Mouse (Mus musculus) liver, adult 2 months (tissue): Measurements from ENCODE around the gene Gm6096. TPM values are rescaled to one million over a fixed set of nuclear protein-coding genes. Genes with fewer than 3 reads are reported as not detected.

Source experiments
- DNase-seq: peaks from one replicate; pipeline ENCODE4 v3.0.0-alpha.2; 2011; ENCODE audit warnings: low read depth, low spot score; ENCODE audit errors: extremely low read depth
- H3K27ac ChIP-seq: fragments of 200-500 bp; replicated peaks from 2 replicates; pipeline ENCODE4 v1.5.1; 2012; ENCODE audit warnings: low read depth, mild to moderate bottlenecking, control low read depth, inconsistent platforms, low read length; ENCODE audit not compliant: insufficient read depth
- H3K27me3 ChIP-seq: fragments of 200-500 bp; 2 replicates; pipeline ENCODE4 v1.6.1; 2012; ENCODE audit warnings: mild to moderate bottlenecking, moderate library complexity, low read length, inconsistent platforms; ENCODE audit not compliant: control insufficient read depth, insufficient read depth
- H3K36me3 ChIP-seq: fragments of 200-500 bp; 2 replicates; pipeline ENCODE4 v1.6.1; 2012; ENCODE audit warnings: low read length, inconsistent platforms; ENCODE audit not compliant: control insufficient read depth, insufficient read depth
- H3K4me1 ChIP-seq: fragments of 200-500 bp; 2 replicates; pipeline ENCODE4 v1.6.1; 2011; ENCODE audit warnings: low read length; ENCODE audit not compliant: control insufficient read depth, insufficient read depth
- H3K4me3 ChIP-seq: fragments of 200-500 bp; 2 replicates; pipeline ENCODE4 v1.5.1; 2011; ENCODE audit warnings: low read depth, mild to moderate bottlenecking, control low read depth, low read length, moderate library complexity; ENCODE audit not compliant: insufficient read depth
- H3K79me2 ChIP-seq: fragments of 200-500 bp; 2 replicates; pipeline ENCODE4 v1.6.1; 2012; ENCODE audit warnings: inconsistent platforms, mild to moderate bottlenecking, low read length, moderate library complexity; ENCODE audit not compliant: control insufficient read depth, insufficient read depth
- H3K9ac ChIP-seq: fragments of 200-500 bp; 2 replicates; pipeline ENCODE4 v1.6.1; 2012; ENCODE audit warnings: low read depth, mild to moderate bottlenecking, control low read depth, inconsistent platforms, low read length
- CTCF ChIP-seq: fragments of 200-500 bp; IDR thresholded peaks from 2 replicates; pipeline ENCODE4 v1.5.1; 2011; ENCODE audit warnings: low read depth, low read length, control low read depth
- POLR2A ChIP-seq: fragments of 200-500 bp; IDR thresholded peaks from 2 replicates; pipeline ENCODE4 v1.6.1; 2011; ENCODE audit warnings: low read length, control low read depth; ENCODE audit not compliant: insufficient read depth; ENCODE audit errors: extremely low read depth
- WGBS: fragments of 180-500 bp; shearing (Covaris S2); methylation state at CpG from one replicate; pipeline ENCODE4 v1.1.7; 2018; 5-methylcytosine and 5-hydroxymethylcytosine counted together
- polyA plus RNA-seq: library from polyadenylated mRNA; depleted of rRNA; stranded (reverse); fragments of >200 nt; gene quantifications from 2 replicates; pipeline ENCODE4 v1.2.3, GENCODE M21; 2012; rRNA removed
- total RNA-seq: library from RNA; depleted of rRNA; stranded (reverse); fragments of >200 nt; gene quantifications from 2 replicates; pipeline ENCODE4 v1.2.3, GENCODE M21; 2014; rRNA removed

The Gm6096 gene
- total and polyA plus RNA-seq, 2 experiments = not detected

- Histone ChIP-seq H3K27me3 (no peaks in the 10 kb centered on the region), H3K4me3 (no peak overlapping the region), H3K4me1 (peaks cover 21% of the 10 kb centered on the region), H3K79me2 (peaks cover 33% of the 10 kb centered on the region; the same call in 1 of the 2 replicates), H3K9ac (no peak overlapping the region), H3K36me3 (no peaks in the 10 kb centered on the region), H3K27ac (no peak overlapping the region)
- DNase-seq = no peak
- 88% methylated on average over 2 of the region's 2 CpGs for WGBS
- TF ChIP-seq POLR2A (no peak), CTCF (no peak)
These were observed 48.0 kb downstream of the Gm6096 start for GRCm38 (mm10) chr7:34298818-34299217.

Other genes with a start within 250 kb of the Gm6096 start
- not detected in 2 replicates for gene Scgb2b27, start 237.1 kb upstream of the Gm6096 start, total RNA-seq
- not detected in 2 replicates for gene Scgb2b27, start 237.1 kb upstream of the Gm6096 start, polyA plus RNA-seq
- not detected in 2 replicates for gene Scgb1b27, start 229.6 kb upstream of the Gm6096 start, total RNA-seq
- not detected in 2 replicates for gene Scgb1b27, start 229.6 kb upstream of the Gm6096 start, polyA plus RNA-seq
- gene Scgb1b30, start 155.6 kb upstream of the Gm6096 start, total RNA-seq = not detected in 2 replicates
- gene Scgb1b30, start 155.6 kb upstream of the Gm6096 start, polyA plus RNA-seq = not detected in 2 replicates
- gene Wtip, start 117.8 kb upstream of the Gm6096 start, total RNA-seq = 1.7 and 1.9 TPM in 2 replicates
- 1.6 and 2.8 TPM in 2 replicates for gene Wtip, start 117.8 kb upstream of the Gm6096 start, polyA plus RNA-seq
- 31.8 and 33.6 TPM in 2 replicates for gene Uba2, start 81.4 kb upstream of the Gm6096 start, total RNA-seq
- 13.6 and 16.9 TPM in 2 replicates for gene Uba2, start 81.4 kb upstream of the Gm6096 start, polyA plus RNA-seq
- 15.5 and 15.9 TPM in 2 replicates for gene Pdcd2l, start 54.4 kb upstream of the Gm6096 start, total RNA-seq
- gene Pdcd2l, start 54.4 kb upstream of the Gm6096 start, polyA plus RNA-seq = 16.0 and 18.5 TPM in 2 replicates
- gene Gpi1, start 20.7 kb upstream of the Gm6096 start, total RNA-seq = 61.8 and 74.2 TPM in 2 replicates
- 100 and 127 TPM in 2 replicates for gene Gpi1, start 20.7 kb upstream of the Gm6096 start, polyA plus RNA-seq
- 11.7 and 12.6 TPM in 2 replicates for gene 4931406P16Rik, start 62.5 kb downstream of the Gm6096 start, total RNA-seq
- 6.9 and 10.1 TPM in 2 replicates for gene 4931406P16Rik, start 62.5 kb downstream of the Gm6096 start, polyA plus RNA-seq
- gene Lsm14a, start 142.3 kb downstream of the Gm6096 start, total RNA-seq = 24.1 and 26.2 TPM in 2 replicates
- 12.5 and 13.7 TPM in 2 replicates for gene Lsm14a, start 142.3 kb downstream of the Gm6096 start, polyA plus RNA-seq